Mouse (Mus musculus) G1E (cell line): Measurements from ENCODE around the gene Napa.

Experiments used
- CTCF ChIP-seq: IDR thresholded peaks from 2 replicates; pipeline ENCODE4 v1.5.1; 2012; ENCODE audit warnings: low read depth, low read length, inconsistent platforms, mixed read lengths
- GATA1 ChIP-seq: IDR thresholded peaks from 2 replicates; pipeline ENCODE4 v1.6.1; 2012; ENCODE audit warnings: borderline replicate concordance, low read length, inconsistent platforms, mixed read lengths
- POLR2AphosphoS5 ChIP-seq: IDR thresholded peaks from 2 replicates; pipeline ENCODE4 v1.6.1; 2012; ENCODE audit warnings: low read depth, low read length, inconsistent platforms; ENCODE audit not compliant: insufficient replicate concordance

GRCm38 (mm10) chr7:16101081-16101480 is 2.8 kb downstream of the Napa start:
- no peak for TF ChIP-seq POLR2AphosphoS5
- TF ChIP-seq CTCF = no peak
- TF ChIP-seq GATA1 = no peak
